Mouse (Mus musculus) forebrain, embryonic 14.5 days (tissue): ENCODE data around the gene Mkln1. TPM values are rescaled to one million over a fixed set of nuclear protein-coding genes. Genes with fewer than 3 reads are reported as not detected.

ENCODE experiments used
- ATAC-seq: fragments of 200-750 bp; cut with Nextera tagmentation; 2 replicates; pipeline ENCODE4 v1.8.0; 2017; ENCODE audit warnings: mild to moderate bottlenecking, moderate library complexity
- DNase-seq: peaks from one replicate; pipeline ENCODE4 v3.0.0-alpha.2; 2015; ENCODE audit warnings: low spot score
- H3K27ac ChIP-seq: fragments of 300-500 bp; sonication (generic); 2 replicates; pipeline ENCODE4 v1.5.1; 2014; ENCODE audit warnings: low read depth, mild to moderate bottlenecking, control low read depth, low read length, moderate library complexity
- H3K27me3 ChIP-seq: fragments of 300-500 bp; sonication (generic); replicated peaks from 2 replicates; pipeline ENCODE4 v1.6.1; 2014; ENCODE audit warnings: low read length, control low read depth, mixed read lengths; ENCODE audit not compliant: control insufficient read depth, insufficient read depth
- H3K36me3 ChIP-seq: fragments of 300-500 bp; sonication (generic); 2 replicates; pipeline ENCODE4 v1.6.1; 2014; ENCODE audit warnings: low read length, control low read depth; ENCODE audit not compliant: control insufficient read depth, insufficient read depth
- H3K4me1 ChIP-seq: fragments of 300-500 bp; sonication (generic); 2 replicates; pipeline ENCODE4 v1.6.1; 2014; ENCODE audit warnings: antibody characterized with exemption, low read length, control low read depth; ENCODE audit not compliant: control insufficient read depth, insufficient read depth
- H3K4me2 ChIP-seq: fragments of 300-500 bp; sonication (generic); 2 replicates; pipeline ENCODE4 v1.6.1; 2014; ENCODE audit warnings: mild to moderate bottlenecking, control low read depth, low read length
- H3K4me3 ChIP-seq: fragments of 300-500 bp; sonication (generic); 2 replicates; pipeline ENCODE4 v1.5.1; 2014; ENCODE audit warnings: low read depth, low read length, control low read depth
- H3K9ac ChIP-seq: fragments of 300-500 bp; sonication (generic); 2 replicates; pipeline ENCODE4 v1.6.1; 2014; ENCODE audit warnings: mild to moderate bottlenecking, low read length, control low read depth, moderate library complexity
- H3K9me3 ChIP-seq: fragments of 300-500 bp; sonication (generic); replicated peaks from 2 replicates; pipeline ENCODE4 v1.6.1; 2016; ENCODE audit warnings: low read length, control low read depth, mixed read lengths; ENCODE audit not compliant: control insufficient read depth
- WGBS: fragments of 180-500 bp; shearing (Covaris S2); extraction: QIAGEN DNeasy Blood & Tissue Kit; methylation state at CpG from one replicate; pipeline ENCODE4 v1.1.7; 2014; 5-methylcytosine and 5-hydroxymethylcytosine counted together
- polyA plus RNA-seq: library from polyadenylated mRNA; unstranded; fragments of >200 nt; fragmentation: Nextera tagmentation; extraction: Ambion mirVana; gene quantifications from 2 replicates; pipeline ENCODE4 v1.2.1, GENCODE M21; 2014

Gene Mkln1
- polyA plus RNA-seq, 1 experiment from 2014 or later: 156 TPM

DNA sequence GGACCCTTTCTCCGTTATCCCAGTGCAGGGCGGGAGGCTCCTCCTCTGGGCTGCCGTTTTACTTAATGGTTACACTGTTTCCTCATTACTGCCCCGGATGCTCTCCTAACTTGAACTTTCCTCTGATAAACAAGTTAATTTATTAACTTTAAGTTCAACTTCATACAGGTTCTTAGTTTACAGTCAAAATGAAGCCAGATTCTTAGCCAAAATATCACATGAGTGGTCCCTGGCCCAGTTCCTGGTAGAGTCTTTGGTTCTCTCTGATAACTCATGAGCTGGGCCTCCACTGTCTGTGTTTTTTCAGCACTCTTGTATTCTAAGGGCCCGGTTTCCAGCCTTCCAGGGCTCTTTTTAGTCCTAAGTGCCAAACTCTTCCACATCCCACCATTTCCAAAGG is 5.7 kb upstream of the Mkln1 start:
- H3K27ac ChIP-seq: no peak overlapping the region
- no peaks in the 10 kb centered on the region for H3K36me3 ChIP-seq
- peaks cover 3% of the 10 kb centered on the region; the same call in 1 of the 2 replicates for H3K4me1 ChIP-seq
- WGBS: 90% methylated on average over 5 of the region's 5 CpGs
- no peaks in the 10 kb centered on the region for H3K9me3 ChIP-seq
- DNase-seq (no peak), ATAC-seq (no peak)
- no peak overlapping the region for H3K9ac ChIP-seq
- H3K4me2 ChIP-seq: no peak overlapping the region
- no peaks in the 10 kb centered on the region for H3K27me3 ChIP-seq
- no peak overlapping the region for H3K4me3 ChIP-seq

DNA sequence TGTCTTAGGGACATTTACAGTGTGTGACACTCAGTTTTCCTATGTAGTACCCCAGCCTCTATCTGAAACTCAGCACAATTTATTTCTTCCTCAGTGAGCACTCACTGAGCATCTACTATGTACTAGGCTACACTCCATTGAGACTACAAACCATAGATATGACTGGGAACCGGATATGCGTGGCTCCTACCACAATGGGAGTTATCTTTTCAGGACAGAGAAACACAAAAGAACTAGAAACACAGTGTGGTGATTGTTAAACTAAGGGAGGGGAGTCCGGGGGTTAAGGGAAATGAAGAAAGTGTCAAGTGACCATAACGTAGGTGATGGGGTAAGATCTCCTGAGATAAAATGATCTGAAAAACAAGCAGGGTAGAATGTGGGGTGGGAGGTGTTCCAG is 2.4 kb upstream of the Mkln1 start:
- H3K27ac ChIP-seq: no peak overlapping the region
- H3K9me3 ChIP-seq: no peaks in the 10 kb centered on the region
- 80% methylated on average over 4 of the region's 4 CpGs for WGBS
- no peaks in the 10 kb centered on the region for H3K36me3 ChIP-seq
- H3K27me3 ChIP-seq: no peaks in the 10 kb centered on the region
- ATAC-seq: no peak
- peaks cover 19% of the 10 kb centered on the region for H3K4me1 ChIP-seq
- H3K9ac ChIP-seq: no peak overlapping the region
- H3K4me2 ChIP-seq: no peak overlapping the region
- DNase-seq: no peak
- H3K4me3 ChIP-seq: no peak overlapping the region

DNA sequence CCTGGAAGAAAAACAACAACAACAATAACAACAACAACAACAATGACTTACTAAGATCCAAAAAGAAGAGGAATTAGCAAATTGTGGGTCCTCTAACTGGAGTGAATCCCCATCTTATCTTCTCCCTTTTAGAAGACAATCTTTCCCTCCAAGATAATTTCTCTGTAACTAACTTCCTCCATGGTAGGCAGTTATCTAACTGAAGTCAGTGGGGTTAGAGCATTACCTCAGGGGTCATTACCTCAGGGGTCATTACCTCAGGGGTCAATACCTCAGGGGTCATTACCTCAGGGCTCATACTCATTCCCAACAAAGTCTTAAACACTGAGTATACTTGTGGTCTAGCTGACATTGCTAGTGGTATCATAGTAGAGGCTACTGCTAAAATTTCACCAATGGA is 1.2 kb upstream of the Mkln1 start:
- ATAC-seq (no peak), DNase-seq (no peak)
- no peak overlapping the region for H3K4me3 ChIP-seq
- H3K27me3 ChIP-seq: no peaks in the 10 kb centered on the region
- no peak overlapping the region for H3K27ac ChIP-seq
- no peak overlapping the region for H3K4me2 ChIP-seq
- peaks cover 19% of the 10 kb centered on the region for H3K4me1 ChIP-seq
- no peaks in the 10 kb centered on the region for H3K36me3 ChIP-seq
- H3K9me3 ChIP-seq: no peaks in the 10 kb centered on the region
- no peak overlapping the region for H3K9ac ChIP-seq

DNA sequence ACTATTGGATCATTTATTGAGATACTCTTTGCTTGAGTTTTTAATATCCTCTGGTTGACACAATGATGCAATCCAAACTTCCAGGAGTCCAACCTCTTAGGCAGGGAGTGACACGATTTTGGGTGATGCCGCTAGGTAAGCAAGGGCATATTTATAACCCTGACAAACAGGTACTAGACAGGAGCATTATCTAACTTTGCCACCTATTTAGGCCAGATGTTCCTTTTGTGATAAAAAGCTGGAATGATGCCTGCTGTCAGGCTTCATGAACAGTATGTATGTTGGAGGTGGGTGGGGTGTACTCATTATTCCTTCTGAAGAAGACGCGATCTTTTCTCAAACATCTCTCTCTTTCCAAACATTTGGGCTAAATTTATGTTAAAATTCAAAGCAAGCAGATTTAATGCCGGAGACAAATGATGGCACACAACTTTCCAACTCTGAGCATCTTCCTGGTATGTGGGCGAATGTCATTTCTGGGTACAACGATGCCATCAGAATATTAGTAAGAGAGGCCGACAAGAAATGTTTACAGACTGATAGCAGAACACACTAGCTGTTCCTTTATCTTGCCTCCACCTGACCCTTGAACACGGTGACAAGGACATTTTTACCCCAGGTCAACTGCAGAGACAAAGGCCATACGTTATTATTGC is 632 bp upstream of the Mkln1 start:
- H3K36me3 ChIP-seq: no peaks in the 10 kb centered on the region
- H3K27ac ChIP-seq: peak overlapping the region; percentile 91; the same call in 1 of the 2 replicates
- DNase-seq (no peak), ATAC-seq (no peak)
- H3K4me1 ChIP-seq: peaks cover 19% of the 10 kb centered on the region
- H3K4me3 ChIP-seq: peak overlapping the region; percentile 98
- WGBS: 64% methylated on average over 10 of the region's 10 CpGs
- peak overlapping the region; percentile 94 for H3K4me2 ChIP-seq
- no peaks in the 10 kb centered on the region for H3K9me3 ChIP-seq
- no peaks in the 10 kb centered on the region for H3K27me3 ChIP-seq
- H3K9ac ChIP-seq: peak overlapping the region; percentile 97

DNA sequence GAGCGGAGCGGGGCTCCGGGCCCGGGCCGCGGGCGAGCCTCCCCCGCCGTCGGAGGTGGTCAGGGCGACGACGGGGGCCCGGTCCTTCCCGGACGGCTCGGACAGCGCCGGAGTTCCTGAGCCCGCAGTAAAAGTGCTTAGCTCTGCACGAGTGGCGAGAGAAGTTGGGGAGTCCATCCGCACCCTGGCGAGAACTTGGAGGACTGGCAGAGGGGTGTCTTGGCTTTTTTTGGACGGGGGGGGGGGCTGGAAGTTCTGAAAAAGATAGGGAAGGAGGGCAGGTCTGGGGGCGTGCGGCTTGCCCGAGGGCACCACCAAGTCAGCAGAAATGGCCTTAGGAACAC is 643 bp downstream of the Mkln1 start:
- 1% methylated on average over 28 of the region's 28 CpGs for WGBS
- ATAC-seq (peak; percentile 48), DNase-seq (peak; percentile 22)
- peak overlapping the region; percentile 97 for H3K9ac ChIP-seq
- peak overlapping the region; percentile 94 for H3K4me2 ChIP-seq
- H3K36me3 ChIP-seq: no peaks in the 10 kb centered on the region
- no peaks in the 10 kb centered on the region for H3K27me3 ChIP-seq
- H3K27ac ChIP-seq: peak overlapping the region; percentile 91
- H3K4me3 ChIP-seq: peak overlapping the region; percentile 98
- peaks cover 19% of the 10 kb centered on the region for H3K4me1 ChIP-seq
- no peaks in the 10 kb centered on the region for H3K9me3 ChIP-seq

DNA sequence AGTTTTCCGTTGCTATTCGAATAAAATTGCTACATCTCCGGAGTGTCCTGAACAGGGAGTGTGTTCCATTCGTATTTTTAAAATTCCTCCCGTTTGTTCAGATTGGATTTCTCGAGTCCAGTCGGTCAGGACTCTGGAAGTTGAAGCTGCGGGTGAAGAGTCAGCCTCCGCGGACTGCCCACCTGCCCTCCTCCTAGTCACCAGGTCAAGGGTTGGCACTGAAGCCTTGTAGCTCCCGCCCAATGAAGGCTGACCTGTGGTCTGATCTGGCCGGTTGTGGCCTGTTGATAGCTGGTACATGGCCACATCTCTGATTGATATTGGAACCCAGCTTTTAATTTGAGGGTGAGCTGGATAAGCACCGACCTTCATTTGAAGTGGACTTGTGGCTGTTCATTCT is 1.0 kb downstream of the Mkln1 start:
- 2% methylated on average over 13 of the region's 13 CpGs for WGBS
- H3K27ac ChIP-seq: no peak overlapping the region; the same call in 1 of the 2 replicates

DNA sequence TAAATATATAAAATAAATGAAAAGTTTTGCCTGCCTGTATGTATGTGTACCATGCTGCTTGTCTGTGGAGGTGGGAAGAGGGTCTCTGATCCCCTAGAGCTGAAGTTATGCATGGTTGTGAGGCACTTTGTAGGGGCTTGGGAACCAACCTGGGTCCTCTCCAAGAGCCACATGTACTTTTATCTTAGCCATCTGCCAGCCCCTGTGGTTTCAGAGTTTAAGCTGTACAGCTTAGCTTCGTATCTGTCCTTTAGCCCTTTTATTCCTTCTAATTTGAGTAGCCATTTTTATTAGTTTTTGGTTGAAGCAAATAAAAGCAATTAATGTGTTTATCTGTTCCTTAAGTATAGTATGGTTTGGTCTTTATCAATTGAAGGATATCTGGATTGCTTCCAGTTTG is 12.5 kb downstream of the Mkln1 start:
- ATAC-seq: no peak
- Histone ChIP-seq H3K9me3 (no peaks in the 10 kb centered on the region), H3K4me3 (no peak overlapping the region), H3K27me3 (no peaks in the 10 kb centered on the region), H3K27ac (no peak overlapping the region), H3K36me3 (no peaks in the 10 kb centered on the region), H3K4me2 (no peak overlapping the region), H3K9ac (no peak overlapping the region), H3K4me1 (peaks cover 8% of the 10 kb centered on the region)
- 55% methylated on average over 1 of the region's 1 CpGs for WGBS
- DNase-seq: peak; percentile 10

More for the DNA sequence above, 1.0 kb downstream of the Mkln1 start:
- ATAC-seq: no peak
- Histone ChIP-seq H3K4me1 (peaks cover 19% of the 10 kb centered on the region), H3K27me3 (no peaks in the 10 kb centered on the region), H3K9me3 (no peaks in the 10 kb centered on the region), H3K9ac (peak overlapping the region; percentile 97), H3K36me3 (no peaks in the 10 kb centered on the region), H3K4me3 (peak overlapping the region; percentile 98), H3K4me2 (peak overlapping the region; percentile 94)
- peak; percentile 11 for DNase-seq

DNA sequence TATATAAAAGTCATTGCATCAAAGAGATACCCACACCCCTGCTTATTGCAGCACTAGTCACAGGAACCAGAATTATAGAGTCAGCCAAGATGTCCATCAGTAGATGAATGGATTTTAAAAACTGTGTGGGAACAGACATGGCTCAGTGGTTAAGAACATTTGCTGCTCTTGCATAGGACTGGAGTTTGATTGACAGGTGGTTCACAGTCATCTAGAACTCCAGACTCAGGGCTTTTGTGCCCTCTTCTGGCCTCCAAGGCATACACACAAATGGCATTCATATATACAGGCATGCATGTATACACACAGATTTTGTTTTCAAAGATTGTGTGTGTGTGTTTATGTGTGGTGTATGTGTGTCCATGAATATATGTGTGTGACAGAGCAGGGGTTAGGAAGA is 14.0 kb downstream of the Mkln1 start:
- no peaks in the 10 kb centered on the region for H3K9me3 ChIP-seq
- H3K4me1 ChIP-seq: peaks cover 8% of the 10 kb centered on the region
- peak; percentile 80 for ATAC-seq
- H3K36me3 ChIP-seq: no peaks in the 10 kb centered on the region
- no peak overlapping the region for H3K27ac ChIP-seq
- H3K4me2 ChIP-seq: no peak overlapping the region
- no peaks in the 10 kb centered on the region for H3K27me3 ChIP-seq
- peak; percentile 70 for DNase-seq
- no peak overlapping the region for H3K9ac ChIP-seq
- H3K4me3 ChIP-seq: no peak overlapping the region

DNA sequence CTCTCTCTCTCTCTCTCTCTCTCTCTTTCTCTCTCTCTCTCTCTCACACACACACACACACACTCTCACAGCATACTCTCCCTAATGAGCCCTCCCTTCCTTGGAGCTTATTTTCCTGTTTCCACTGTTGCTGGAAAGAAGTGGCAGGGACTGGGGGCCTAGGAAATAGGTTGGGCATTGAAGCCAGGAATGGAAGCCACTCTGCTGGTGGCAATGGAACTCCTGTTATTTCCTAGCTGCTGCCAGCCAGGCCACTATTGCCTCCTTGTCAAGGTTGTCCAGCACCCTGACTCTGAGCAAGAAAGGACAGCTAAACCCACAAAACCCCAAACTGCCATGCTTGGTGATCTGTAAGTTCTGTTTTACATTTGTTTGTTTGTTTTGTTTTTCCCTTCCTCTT is 15.0 kb downstream of the Mkln1 start:
- no peak overlapping the region for H3K4me3 ChIP-seq
- H3K27me3 ChIP-seq: no peaks in the 10 kb centered on the region
- H3K4me2 ChIP-seq: no peak overlapping the region
- H3K27ac ChIP-seq: no peak overlapping the region
- no peak for DNase-seq
- H3K9ac ChIP-seq: no peak overlapping the region
- peaks cover 8% of the 10 kb centered on the region for H3K4me1 ChIP-seq
- no peaks in the 10 kb centered on the region for H3K9me3 ChIP-seq
- no peak for ATAC-seq
- no peaks in the 10 kb centered on the region for H3K36me3 ChIP-seq
